Mouse (Mus musculus) c-Kit-positive CD71-positive TER-119-positive erythroid progenitor cells, embryonic 14.5 days (primary cell): Measurements from ENCODE around the gene Slc44a5.

Experiments
- DNase-seq: peaks from one replicate; pipeline ENCODE4 v3.0.0-alpha.2; 2013; ENCODE audit warnings: low spot score

The Slc44a5 gene

DNA sequence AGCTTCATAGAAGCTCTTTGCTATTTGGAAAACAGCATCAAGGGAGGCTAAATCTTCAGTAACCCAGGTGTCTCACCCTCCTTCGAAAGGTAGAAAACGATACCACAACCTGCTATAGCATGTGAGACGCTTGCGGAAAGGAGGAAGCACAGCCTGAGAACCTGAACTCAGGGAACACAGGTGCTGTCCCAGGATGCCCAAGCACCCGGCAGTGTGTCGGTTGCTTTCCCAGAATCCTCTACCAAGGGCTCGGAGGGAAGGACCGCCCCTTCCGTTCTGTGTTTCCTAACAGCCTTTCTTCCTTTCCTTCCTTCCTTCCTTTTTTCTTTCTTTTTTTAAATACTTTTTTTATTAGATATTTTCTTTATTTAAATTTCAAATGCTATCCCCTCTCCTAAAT lies 326.8 kb downstream of the Slc44a5 start:
- no peak for DNase-seq

DNA sequence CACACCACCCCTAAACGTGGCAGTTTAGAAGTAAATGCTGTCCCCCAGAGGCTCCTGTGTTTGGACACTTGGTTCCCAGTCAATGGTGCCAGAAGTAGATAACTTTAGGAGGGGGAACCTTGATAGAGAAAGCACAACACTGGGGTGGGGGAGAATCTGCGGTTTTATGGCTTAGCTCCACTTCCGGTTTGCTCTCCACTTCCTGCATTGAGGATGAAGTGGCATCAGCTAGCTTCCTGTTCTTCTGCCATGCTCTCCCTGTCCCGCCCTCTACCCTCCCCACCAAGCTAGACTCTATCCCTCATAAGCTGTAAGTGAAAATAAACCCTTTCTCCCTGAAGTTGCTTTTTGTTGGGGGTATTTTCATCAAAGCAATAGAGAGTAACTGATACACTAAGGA lies 327.9 kb downstream of the Slc44a5 start:
- DNase-seq = no peak

DNA sequence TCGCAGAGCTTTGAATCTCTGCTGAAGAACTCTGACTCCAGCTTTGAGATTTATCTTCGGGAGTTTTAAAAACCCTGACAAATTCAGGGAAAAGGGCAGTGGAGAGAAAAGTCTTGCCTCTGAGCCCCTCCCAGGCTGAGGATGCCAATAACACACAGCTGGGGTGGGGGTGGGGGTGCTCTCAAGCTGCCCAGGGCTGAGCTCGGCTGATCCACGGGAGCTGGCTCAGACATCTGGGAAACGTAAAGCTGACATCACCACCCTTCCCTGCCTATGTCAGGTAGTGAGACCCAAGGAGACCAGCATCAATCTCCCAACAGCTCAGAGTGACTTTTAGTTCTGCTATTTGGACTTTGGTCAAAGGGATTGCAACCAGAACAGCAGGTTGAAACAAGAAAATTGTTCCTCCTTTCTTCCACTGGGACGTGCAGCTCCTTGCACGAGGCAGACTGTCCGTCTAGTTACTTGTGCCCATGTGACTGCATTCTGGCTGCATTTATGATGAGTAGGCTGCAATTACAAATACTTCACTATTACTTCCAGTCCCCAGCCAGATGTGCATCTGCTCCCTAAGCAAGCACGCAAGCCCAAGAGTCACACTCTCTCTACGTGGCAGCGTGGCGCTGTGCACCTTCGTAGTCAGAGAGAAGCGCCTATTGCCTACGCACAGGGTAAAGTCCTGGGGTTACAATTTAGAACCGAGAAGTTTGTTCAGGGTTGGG lies 332.1 kb downstream of the Slc44a5 start:
- no peak for DNase-seq

DNA sequence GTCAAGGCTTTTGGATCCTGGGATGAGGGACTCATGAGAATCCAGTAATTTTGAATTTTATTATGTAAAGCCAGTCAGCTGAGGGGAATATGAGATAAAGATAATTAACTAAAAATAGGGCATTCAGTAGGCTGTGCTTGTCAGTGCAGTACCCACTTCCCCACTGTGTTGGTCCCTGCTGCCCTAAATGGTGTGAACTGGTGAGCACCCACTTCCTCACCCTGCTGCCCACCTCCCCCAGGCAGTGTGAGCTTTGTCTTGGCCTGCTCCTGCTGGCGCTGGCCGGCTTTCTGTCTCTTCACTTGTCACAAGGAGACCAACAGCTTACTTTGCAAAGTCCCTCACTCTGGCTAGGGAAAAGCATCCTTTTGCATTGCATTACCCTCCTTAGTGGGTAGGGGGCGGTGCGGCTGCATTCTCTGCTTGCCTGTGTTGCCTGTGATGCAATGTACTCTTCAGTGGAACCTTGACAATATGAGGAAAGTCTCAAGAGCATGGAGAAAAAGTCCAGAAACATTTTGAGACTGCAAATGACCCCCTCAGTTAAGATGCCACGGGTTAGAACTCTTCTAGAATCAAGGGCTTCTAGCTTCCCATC lies 344.5 kb downstream of the Slc44a5 start:
- DNase-seq = no peak
